Mouse (Mus musculus): Measurements from ENCODE around the gene Klk9.

DNA sequence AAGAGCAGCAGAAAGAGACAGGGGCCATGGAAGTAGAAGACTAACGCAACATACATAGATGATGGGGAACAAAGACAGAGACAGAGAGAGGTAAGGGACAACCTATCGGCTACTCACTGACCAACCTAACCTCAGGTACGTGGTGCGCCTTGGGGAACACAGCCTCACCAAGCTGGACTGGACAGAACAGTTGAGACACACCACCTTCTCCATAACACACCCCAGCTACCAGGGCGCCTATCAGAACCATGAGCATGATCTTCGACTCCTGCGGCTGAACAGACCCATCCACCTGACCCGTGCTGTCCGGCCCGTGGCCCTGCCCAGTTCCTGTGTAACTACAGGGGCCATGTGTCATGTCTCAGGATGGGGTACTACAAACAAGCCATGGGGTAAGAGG, 21.0 kb upstream of the Klk9 start:
- no peak for TF ChIP-seq CTCF (IDR thresholded peaks at IDR 0.05; ENCODE audit: extremely low read depth, insufficient read length, insufficient replicate concordance, low read depth, low read length)
- no peak for TF ChIP-seq POLR2A (IDR thresholded peaks at IDR 0.05; ENCODE audit: low read depth, low read length)
